Mouse (Mus musculus) MEL (cell line): ENCODE results near the gene Suox.

Experiments used
- CHD2 ChIP-seq: IDR thresholded peaks from 2 replicates; pipeline ENCODE4 v1.6.1; 2011; ENCODE audit warnings: low read length, improper control_type of control experiment
- CTCF ChIP-seq, 3 experiments: IDR thresholded peaks in 2 of 3; conservative IDR thresholded peaks in 1 of 3; 2 replicates each; pipeline ENCODE4 v1.5.1; 2011 to 2012; ENCODE audit warnings: low read length in 3 of 3, low read depth in 2 of 3, mild to moderate bottlenecking in 2 of 3, improper control_type of control experiment in 1 of 3, inconsistent platforms in 1 of 3, mixed read lengths in 1 of 3, moderate library complexity in 1 of 3; ENCODE audit not compliant: control insufficient read depth in 1 of 3, insufficient read depth in 1 of 3, poor library complexity in 1 of 3, severe bottlenecking in 1 of 3
- GABPA ChIP-seq: IDR thresholded peaks from 2 replicates; pipeline ENCODE4 v1.6.1; 2012; ENCODE audit warnings: low read depth, mild to moderate bottlenecking, inconsistent platforms, low read length, improper control_type of control experiment, moderate library complexity
- MAFK ChIP-seq: IDR thresholded peaks from 2 replicates; pipeline ENCODE4 v1.6.1; 2011; ENCODE audit warnings: low read depth, mild to moderate bottlenecking, low read length, improper control_type of control experiment, borderline replicate concordance
- POLR2A ChIP-seq, 2 experiments: IDR thresholded peaks; 2 replicates each; pipeline ENCODE4 v1.6.1; 2011 to 2012; ENCODE audit warnings: low read length in 2 of 2, mild to moderate bottlenecking in 2 of 2, control low read depth in 1 of 2, improper control_type of control experiment in 1 of 2, low read depth in 1 of 2, moderate library complexity in 1 of 2; ENCODE audit not compliant: control insufficient read depth in 1 of 2, insufficient read depth in 1 of 2, poor library complexity in 1 of 2
- SMC3 ChIP-seq: IDR thresholded peaks from 2 replicates; pipeline ENCODE4 v1.6.1; 2011; ENCODE audit warnings: low read depth, low read length, improper control_type of control experiment
- TAL1 ChIP-seq: IDR thresholded peaks from 2 replicates; pipeline ENCODE4 v1.6.1; 2012; ENCODE audit warnings: mild to moderate bottlenecking, inconsistent platforms, low read length, moderate library complexity, mixed read lengths
- TCF12 ChIP-seq: IDR thresholded peaks from 2 replicates; pipeline ENCODE4 v1.6.1; 2014; ENCODE audit warnings: low read depth, mild to moderate bottlenecking, inconsistent platforms, low read length, improper control_type of control experiment, moderate library complexity

DNA sequence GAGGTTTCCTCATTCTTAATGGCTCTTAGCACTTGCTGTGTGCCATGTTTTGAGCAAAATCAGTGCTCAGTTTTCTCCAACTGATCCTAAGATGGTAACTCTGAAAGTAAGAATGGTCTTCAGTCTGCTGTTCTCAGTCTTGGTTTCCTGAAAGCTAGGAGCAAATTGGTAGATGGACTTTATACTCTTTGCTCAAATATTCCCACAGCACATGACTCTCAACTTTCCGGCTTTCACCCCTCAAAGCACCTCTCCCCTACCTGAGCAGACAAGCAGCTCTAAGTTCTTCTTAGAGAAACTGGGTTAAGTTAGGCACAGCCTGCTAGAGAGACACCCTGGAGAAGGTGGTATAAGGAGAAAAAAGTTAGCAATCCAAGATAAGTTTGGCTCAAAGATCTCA lies 17.1 kb downstream of the Suox start:
- TF ChIP-seq MAFK (no peak), CTCF (IDR thresholded peaks at IDR 0.05 in 2 of 3, conservative IDR thresholded peaks at IDR 0.05 in 1 of 3; ENCODE audit: control insufficient read depth in 1 of 3, insufficient read depth in 1 of 3, low read depth in 2 of 3, low read length in 3 of 3, poor library complexity in 1 of 3, severe bottlenecking in 1 of 3) (no peak), GABPA (no peak), TAL1 (no peak), CHD2 (no peak), POLR2A (IDR thresholded peaks at IDR 0.05; ENCODE audit: control insufficient read depth in 1 of 2, insufficient read depth in 1 of 2, low read depth in 1 of 2, low read length in 2 of 2, poor library complexity in 1 of 2) (no peak), TCF12 (no peak), SMC3 (no peak)
